Mouse (Mus musculus) spleen, postnatal 36 days (tissue): ENCODE data around the gene Cadps.

Experiments
- DNase-seq, 2 experiments: peaks; one replicate each; pipeline ENCODE4 v3.0.0; 2022; ENCODE audit warnings: low spot score in 2 of 2, mixed read lengths in 1 of 2

Cadps gene

GRCm38 (mm10) chr14:12730979-12731378, 91.9 kb downstream of the Cadps start:
- DNase-seq = no peak

GRCm38 (mm10) chr14:12722452-12723194, 100.3 kb downstream of the Cadps start:
- no peak for DNase-seq

GRCm38 (mm10) chr14:12718766-12719165, 104.1 kb downstream of the Cadps start:
- DNase-seq = no peak

GRCm38 (mm10) chr14:12715906-12716659, 106.8 kb downstream of the Cadps start:
- no peak for DNase-seq

GRCm38 (mm10) chr14:12707395-12707794, 115.5 kb downstream of the Cadps start:
- no peak for DNase-seq

- no peak for DNase-seq
Observed at GRCm38 (mm10) chr14:12704461-12704860, 118.4 kb downstream of the Cadps start.

- DNase-seq = no peak
Observed at GRCm38 (mm10) chr14:12690201-12690600, 132.7 kb downstream of the Cadps start.

GRCm38 (mm10) chr14:12685015-12685414, 137.9 kb downstream of the Cadps start:
- no peak for DNase-seq

- no peak for DNase-seq
Observed at GRCm38 (mm10) chr14:12680819-12681638, 141.8 kb downstream of the Cadps start.

GRCm38 (mm10) chr14:12661430-12661829, 161.4 kb downstream of the Cadps start:
- DNase-seq = no peak

GRCm38 (mm10) chr14:12657351-12657750, 165.5 kb downstream of the Cadps start:
- no peak for DNase-seq

- DNase-seq = no peak
Observed at GRCm38 (mm10) chr14:12642868-12643512, 179.9 kb downstream of the Cadps start.

- DNase-seq = no peak
Observed at GRCm38 (mm10) chr14:12638762-12639161, 184.1 kb downstream of the Cadps start.

GRCm38 (mm10) chr14:12637121-12637754, 185.6 kb downstream of the Cadps start:
- no peak for DNase-seq

- DNase-seq = no peak
Observed at GRCm38 (mm10) chr14:12624256-12625130, 198.4 kb downstream of the Cadps start.

GRCm38 (mm10) chr14:12607025-12607424, 215.9 kb downstream of the Cadps start:
- no peak for DNase-seq

GRCm38 (mm10) chr14:12606202-12606601, 216.7 kb downstream of the Cadps start:
- no peak for DNase-seq

GRCm38 (mm10) chr14:12602080-12602479, 220.8 kb downstream of the Cadps start:
- DNase-seq = no peak

GRCm38 (mm10) chr14:12595326-12595725, 227.6 kb downstream of the Cadps start:
- DNase-seq = no peak

GRCm38 (mm10) chr14:12592472-12593075, 230.3 kb downstream of the Cadps start:
- DNase-seq = no peak
